Mouse (Mus musculus) liver, adult (tissue): Measurements from ENCODE around the gene Nisch.

Experiments used
- GATA4 ChIP-seq: IDR thresholded peaks from 2 replicates; pipeline ENCODE4 v1.6.1; 2014; ENCODE audit warnings: mild to moderate bottlenecking, low read length; ENCODE audit not compliant: insufficient replicate concordance

The Nisch gene

DNA sequence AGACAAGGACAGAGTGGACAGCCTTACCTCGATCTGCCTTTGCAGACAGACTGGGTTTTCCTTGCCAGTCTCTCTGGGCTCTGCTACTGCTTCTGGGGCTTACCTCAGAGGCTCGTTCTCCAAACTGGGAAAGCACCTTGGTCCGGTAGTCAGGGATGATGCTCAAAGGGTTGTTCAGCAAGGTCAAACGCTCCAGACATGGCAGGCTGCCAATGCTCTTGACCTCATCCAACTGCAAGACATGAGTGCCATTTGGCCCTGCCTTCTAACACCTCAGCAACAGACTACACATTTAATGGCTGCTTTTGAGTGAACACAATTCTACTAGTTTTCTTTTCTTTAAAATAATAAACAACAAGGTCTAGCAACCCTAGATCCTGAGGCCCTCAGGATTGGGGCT lies 30.1 kb downstream of the Nisch start:
- no peak for TF ChIP-seq GATA4

- TF ChIP-seq GATA4: no peak
Observed at GRCm38 (mm10) chr14:31184195-31184594, 32.6 kb downstream of the Nisch start.

GRCm38 (mm10) chr14:31183541-31183940 lies 33.2 kb downstream of the Nisch start:
- no peak for TF ChIP-seq GATA4

DNA sequence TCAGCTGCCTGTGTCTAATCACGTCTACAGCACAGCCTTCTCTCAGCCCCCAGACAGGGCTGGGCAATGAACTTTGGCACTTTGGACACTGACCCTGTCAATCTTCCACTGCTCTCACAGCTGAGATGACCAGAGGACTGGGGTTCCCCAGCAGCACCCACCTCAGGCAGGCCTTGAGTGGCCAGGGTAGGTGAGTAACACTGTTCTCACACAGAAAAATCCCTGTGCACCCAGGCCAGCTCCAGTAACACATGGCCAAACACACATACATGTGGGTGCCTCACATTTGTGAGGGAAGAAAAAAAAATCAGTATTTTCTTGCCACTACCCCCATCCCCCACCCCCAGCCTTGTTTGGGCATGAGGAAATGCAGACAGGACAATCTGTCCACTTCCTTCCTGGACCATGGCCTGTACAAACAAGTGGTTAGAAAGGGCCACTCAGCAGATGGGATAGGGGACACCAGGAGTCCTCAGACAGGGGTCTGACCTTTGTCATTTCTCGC lies 33.9 kb downstream of the Nisch start:
- TF ChIP-seq GATA4: peak; percentile 73; the same call in 1 of the 2 replicates

DNA sequence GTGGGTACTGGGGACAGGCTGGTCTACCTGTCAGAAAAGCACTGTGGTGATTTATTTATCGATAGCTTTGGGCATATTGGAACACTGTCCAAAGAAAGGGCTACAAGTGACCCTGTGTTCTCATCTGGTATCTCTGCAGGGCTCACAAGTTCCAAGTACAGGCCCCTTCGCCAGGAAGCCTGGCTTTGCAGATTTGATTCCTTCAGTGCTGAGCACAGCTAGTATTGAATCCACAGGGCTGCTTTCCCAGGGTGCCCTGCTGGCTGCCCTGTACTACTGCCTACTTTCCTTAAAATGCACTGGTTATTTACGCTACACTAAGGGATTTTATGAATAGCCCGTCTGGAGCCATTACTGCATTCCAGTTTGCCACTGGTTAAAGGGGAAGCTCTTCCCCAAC lies 35.2 kb downstream of the Nisch start:
- TF ChIP-seq GATA4: peak; percentile 85; the same call in 1 of the 2 replicates

- no peak for TF ChIP-seq GATA4
Observed at GRCm38 (mm10) chr14:31179677-31180365, 36.9 kb downstream of the Nisch start.

DNA sequence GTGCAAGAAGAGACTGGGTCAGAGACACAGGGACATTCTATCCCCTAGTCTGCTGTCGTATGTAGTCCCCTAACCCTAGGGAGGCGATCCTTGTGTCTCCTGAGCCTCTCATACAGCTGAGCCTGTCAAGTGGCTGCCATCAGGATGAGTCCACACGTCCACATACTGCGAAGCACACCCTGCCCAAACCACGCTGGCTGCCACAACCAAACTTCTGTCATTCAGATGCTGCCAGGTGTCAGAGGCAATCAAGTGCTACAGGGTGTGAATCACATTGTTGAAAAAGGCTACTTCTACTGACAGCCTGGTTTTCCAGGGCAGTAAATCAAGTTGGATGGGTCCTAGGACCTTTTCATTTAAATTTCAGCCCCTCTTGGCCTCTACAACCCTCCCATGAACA lies 39.0 kb downstream of the Nisch start:
- TF ChIP-seq GATA4: no peak

DNA sequence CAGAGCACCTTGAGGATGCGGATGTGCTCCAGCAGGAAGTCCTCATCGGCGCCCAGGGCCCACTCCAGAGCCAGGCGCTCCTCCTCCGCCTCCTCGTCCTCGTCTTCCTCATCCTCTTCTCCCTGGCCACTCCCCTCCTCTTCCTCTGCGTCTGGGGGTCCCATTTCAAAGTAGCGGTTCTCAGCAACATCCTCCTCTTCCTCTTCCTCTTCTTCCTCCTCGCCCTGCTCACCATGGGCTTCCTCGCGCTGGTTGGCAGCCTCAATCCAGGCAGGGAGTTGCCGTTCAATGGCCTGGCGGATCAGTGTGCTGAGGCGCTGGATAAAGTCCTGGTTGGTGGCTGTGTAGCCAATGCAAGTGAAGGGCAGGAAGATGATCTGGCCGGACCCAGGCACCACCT lies 39.5 kb downstream of the Nisch start:
- TF ChIP-seq GATA4: no peak

DNA sequence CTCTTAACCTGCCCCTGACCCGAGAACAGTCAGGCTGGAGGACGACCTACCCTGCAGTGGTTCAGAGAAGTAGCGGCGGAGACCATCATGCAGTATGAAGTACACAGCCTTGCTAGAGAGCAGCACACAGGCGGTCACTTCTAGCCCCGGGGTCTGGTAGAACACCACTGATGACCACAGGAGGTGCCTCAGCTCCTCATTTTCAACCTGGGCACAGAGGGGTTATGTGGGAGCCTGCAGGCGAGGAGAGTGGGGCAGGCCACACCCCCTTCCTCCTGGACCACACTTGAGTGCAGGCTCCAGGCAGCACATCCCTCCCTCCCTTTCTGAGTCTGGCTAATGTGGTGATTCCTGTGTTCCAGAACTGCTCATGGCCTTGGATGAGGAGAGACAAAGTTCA lies 43.2 kb downstream of the Nisch start:
- TF ChIP-seq GATA4: no peak

- peak; percentile 56; the same call in 1 of the 2 replicates for TF ChIP-seq GATA4
Observed at GRCm38 (mm10) chr14:31172781-31173455, 43.8 kb downstream of the Nisch start.

DNA sequence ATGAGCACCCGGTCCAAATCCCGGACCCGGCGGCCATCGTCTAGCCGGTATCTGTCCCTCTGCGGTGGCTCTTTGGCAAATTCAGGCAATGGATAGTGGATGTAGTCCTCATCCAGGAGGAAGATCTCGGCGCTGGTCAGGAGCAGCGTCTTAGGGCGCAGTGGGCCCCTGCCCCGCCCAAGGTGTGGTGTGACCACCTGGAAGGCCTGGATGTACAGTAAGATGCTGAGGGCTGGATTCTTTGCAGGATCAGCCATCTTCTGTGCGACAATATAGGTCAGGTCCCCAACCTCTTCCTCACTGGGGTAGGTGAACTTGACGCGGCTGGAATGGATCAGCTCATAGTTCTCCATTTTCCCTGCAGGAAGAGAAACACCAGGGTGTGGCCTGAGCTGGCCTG lies 44.9 kb downstream of the Nisch start:
- no peak for TF ChIP-seq GATA4

DNA sequence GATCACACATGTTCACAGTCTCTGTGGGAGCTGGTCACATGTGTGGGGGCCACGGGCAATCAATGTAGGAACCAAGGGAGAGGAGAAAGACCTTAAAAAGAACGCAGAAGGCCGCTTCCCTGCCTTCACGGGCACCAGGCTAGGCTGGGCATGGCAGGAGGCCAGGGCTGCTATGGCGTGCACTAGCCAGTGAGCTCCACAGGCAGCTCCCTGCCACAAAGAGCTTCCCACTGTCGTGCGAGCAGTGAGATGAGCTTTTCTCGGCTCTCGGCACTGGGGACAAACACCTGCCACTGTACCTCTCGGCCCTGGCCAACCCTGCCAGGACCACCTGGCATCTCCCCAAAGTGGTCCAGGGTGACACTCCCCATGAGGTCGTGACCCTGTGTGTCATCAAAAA lies 45.4 kb downstream of the Nisch start:
- TF ChIP-seq GATA4: no peak

- TF ChIP-seq GATA4: 0 out of 2 replicates have a peak, but pooled peaks have one; percentile 6
Observed at GRCm38 (mm10) chr14:31170963-31171362, 45.8 kb downstream of the Nisch start.

GRCm38 (mm10) chr14:31169508-31169907 lies 47.2 kb downstream of the Nisch start:
- TF ChIP-seq GATA4: no peak

DNA sequence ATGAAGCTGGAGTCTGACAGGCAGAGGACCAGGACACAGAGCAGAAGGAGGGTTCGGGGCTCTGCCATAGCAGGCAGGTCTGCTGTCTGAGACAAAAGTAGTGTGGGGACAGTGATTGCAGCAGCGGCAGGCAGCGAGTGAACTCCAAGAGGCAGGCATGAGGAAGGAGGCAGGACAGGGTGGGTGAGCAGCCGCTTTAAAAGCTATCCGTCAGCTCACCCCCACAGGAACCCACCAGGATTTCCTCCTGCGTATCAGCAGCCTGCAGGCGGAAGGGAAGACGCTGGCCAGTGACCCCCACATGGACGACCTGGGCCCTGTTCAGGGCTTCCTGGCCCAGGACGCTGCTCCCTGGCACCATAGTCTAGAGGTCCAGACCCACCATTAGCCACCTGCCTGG lies 48.3 kb downstream of the Nisch start, which contains the start of gene Stab1:
Gene Stab1, minus strand, starts transcription at position 217 of the 400 bp plus-strand sequence.
- peak; percentile 99; the same call in 1 of the 2 replicates for TF ChIP-seq GATA4

- no peak for TF ChIP-seq GATA4
Observed at GRCm38 (mm10) chr14:31166827-31167226, 49.9 kb downstream of the Nisch start.

- TF ChIP-seq GATA4: no peak
Observed at GRCm38 (mm10) chr14:31165991-31166630, 50.6 kb downstream of the Nisch start.
